Mouse (Mus musculus): ENCODE results near the gene A730061H03Rik. TPM values are rescaled to one million over a fixed set of nuclear protein-coding genes. Genes with fewer than 3 reads are reported as not detected.

The A730061H03Rik gene
- polyA plus RNA-seq, 1 experiment from 2014 or later = 0.80 TPM

Other genes starting within 250 kb of the A730061H03Rik start
- 33.2 and 36.5 TPM in 2 replicates for gene Dhrs4, start 81.6 kb downstream of the A730061H03Rik start, polyA plus RNA-seq (2014; fragmentation: Nextera tagmentation; extraction: Ambion mirVana)
- 9.4 and 9.5 TPM in 2 replicates for gene Carmil3, start 69.8 kb downstream of the A730061H03Rik start, polyA plus RNA-seq (2014; fragmentation: Nextera tagmentation; extraction: Ambion mirVana)
- 0.99 and 1.7 TPM in 2 replicates for gene Cpne6, start 50.0 kb downstream of the A730061H03Rik start, polyA plus RNA-seq (2014; fragmentation: Nextera tagmentation; extraction: Ambion mirVana)
- not detected in 2 replicates for gene Nrl, start 35.4 kb downstream of the A730061H03Rik start, polyA plus RNA-seq (2014; fragmentation: Nextera tagmentation; extraction: Ambion mirVana)
- gene Pck2, start 20.1 kb downstream of the A730061H03Rik start, polyA plus RNA-seq (2014; fragmentation: Nextera tagmentation; extraction: Ambion mirVana) = 14.5 and 14.7 TPM in 2 replicates
- 84.4 and 85.1 TPM in 2 replicates for gene Dcaf11, start 400 bp downstream of the A730061H03Rik start, polyA plus RNA-seq (2014; fragmentation: Nextera tagmentation; extraction: Ambion mirVana)
- gene Fitm1, start 15.2 kb upstream of the A730061H03Rik start, polyA plus RNA-seq (2014; fragmentation: Nextera tagmentation; extraction: Ambion mirVana) = 4.7 and 6.8 TPM in 2 replicates
- 112 and 123 TPM in 2 replicates for gene Psme1, start 17.7 kb upstream of the A730061H03Rik start, polyA plus RNA-seq (2014; fragmentation: Nextera tagmentation; extraction: Ambion mirVana)
- gene Emc9, start 24.9 kb upstream of the A730061H03Rik start, polyA plus RNA-seq (2014; fragmentation: Nextera tagmentation; extraction: Ambion mirVana) = 6.0 and 7.6 TPM in 2 replicates
- 188 and 218 TPM in 2 replicates for gene Psme2, start 30.7 kb upstream of the A730061H03Rik start, polyA plus RNA-seq (2014; fragmentation: Nextera tagmentation; extraction: Ambion mirVana)
- gene Rnf31, start 31.3 kb upstream of the A730061H03Rik start, polyA plus RNA-seq (2014; fragmentation: Nextera tagmentation; extraction: Ambion mirVana) = 10.2 and 13.0 TPM in 2 replicates
- 5.7 and 5.9 TPM in 2 replicates for gene Irf9, start 43.2 kb upstream of the A730061H03Rik start, polyA plus RNA-seq (2014; fragmentation: Nextera tagmentation; extraction: Ambion mirVana)
- 12.0 and 12.4 TPM in 2 replicates for gene Rec8, start 57.6 kb upstream of the A730061H03Rik start, polyA plus RNA-seq (2014; fragmentation: Nextera tagmentation; extraction: Ambion mirVana)
- gene Ipo4, start 75.6 kb upstream of the A730061H03Rik start, polyA plus RNA-seq (2014; fragmentation: Nextera tagmentation; extraction: Ambion mirVana) = 99.2 and 104 TPM in 2 replicates
- gene Gm49378, start 77.5 kb upstream of the A730061H03Rik start, polyA plus RNA-seq (2014; fragmentation: Nextera tagmentation; extraction: Ambion mirVana) = 1.0 and 1.6 TPM in 2 replicates
- gene Tm9sf1, start 83.4 kb upstream of the A730061H03Rik start, polyA plus RNA-seq (2014; fragmentation: Nextera tagmentation; extraction: Ambion mirVana) = 64.2 and 65.8 TPM in 2 replicates
- gene Tssk4, start 89.8 kb upstream of the A730061H03Rik start, polyA plus RNA-seq (2014; fragmentation: Nextera tagmentation; extraction: Ambion mirVana) = 0.89 and 0.93 TPM in 2 replicates
- 65.5 and 65.7 TPM in 2 replicates for gene Mdp1, start 100.1 kb upstream of the A730061H03Rik start, polyA plus RNA-seq (2014; fragmentation: Nextera tagmentation; extraction: Ambion mirVana)
- 53.1 and 66.7 TPM in 2 replicates for gene Gmpr2, start 111.5 kb upstream of the A730061H03Rik start, polyA plus RNA-seq (2014; fragmentation: Nextera tagmentation; extraction: Ambion mirVana)
- gene Nedd8, start 111.7 kb upstream of the A730061H03Rik start, polyA plus RNA-seq (2014; fragmentation: Nextera tagmentation; extraction: Ambion mirVana) = 573 and 583 TPM in 2 replicates
- gene Tinf2, start 121.4 kb upstream of the A730061H03Rik start, polyA plus RNA-seq (2014; fragmentation: Nextera tagmentation; extraction: Ambion mirVana) = 50.7 and 61.2 TPM in 2 replicates
- 0.37 and 0.57 TPM in 2 replicates for gene Tgm1, start 153.5 kb upstream of the A730061H03Rik start, polyA plus RNA-seq (2014; fragmentation: Nextera tagmentation; extraction: Ambion mirVana)
- 26.5 and 29.3 TPM in 2 replicates for gene Rabggta, start 161.9 kb upstream of the A730061H03Rik start, polyA plus RNA-seq (2014; fragmentation: Nextera tagmentation; extraction: Ambion mirVana)
- 68.6 and 76.8 TPM in 2 replicates for gene Dhrs1, start 185.3 kb upstream of the A730061H03Rik start, polyA plus RNA-seq (2014; fragmentation: Nextera tagmentation; extraction: Ambion mirVana)
- 51.9 and 53.8 TPM in 2 replicates for gene Nop9, start 185.3 kb upstream of the A730061H03Rik start, polyA plus RNA-seq (2014; fragmentation: Nextera tagmentation; extraction: Ambion mirVana)
- gene Cideb, start 198.1 kb upstream of the A730061H03Rik start, polyA plus RNA-seq (2014; fragmentation: Nextera tagmentation; extraction: Ambion mirVana) = 0.32 TPM in 1 of 2 replicates, not detected in the other
- 0.20 and 0.52 TPM in 2 replicates for gene Ltb4r2, start 201.0 kb upstream of the A730061H03Rik start, polyA plus RNA-seq (2014; fragmentation: Nextera tagmentation; extraction: Ambion mirVana)
- 0.18 and 0.27 TPM in 2 replicates for gene Ltb4r1, start 205.6 kb upstream of the A730061H03Rik start, polyA plus RNA-seq (2014; fragmentation: Nextera tagmentation; extraction: Ambion mirVana)
- gene Adcy4, start 223.7 kb upstream of the A730061H03Rik start, polyA plus RNA-seq (2014; fragmentation: Nextera tagmentation; extraction: Ambion mirVana) = 8.9 and 9.0 TPM in 2 replicates
- gene Ripk3, start 228.5 kb upstream of the A730061H03Rik start, polyA plus RNA-seq (2014; fragmentation: Nextera tagmentation; extraction: Ambion mirVana) = 14.2 and 16.6 TPM in 2 replicates